Mouse (Mus musculus) ES-Bruce4 (cell line): ENCODE data around the gene Pmel. TPM values are rescaled to one million over a fixed set of nuclear protein-coding genes. Genes with fewer than 3 reads are reported as not detected.

Experiments used
- H3K27ac ChIP-seq: 2 replicates; pipeline ENCODE4 v1.5.1; 2012; ENCODE audit warnings: low read length, inconsistent platforms; ENCODE audit not compliant: insufficient read depth
- H3K27me3 ChIP-seq: 2 replicates; pipeline ENCODE4 v1.6.1; 2012; ENCODE audit warnings: mild to moderate bottlenecking, low read length, inconsistent platforms; ENCODE audit not compliant: control insufficient read depth, poor library complexity, insufficient read depth, severe bottlenecking
- H3K36me3 ChIP-seq: 2 replicates; pipeline ENCODE4 v1.6.1; 2012; ENCODE audit warnings: inconsistent platforms, mild to moderate bottlenecking, low read length, moderate library complexity; ENCODE audit not compliant: control insufficient read depth, poor library complexity, insufficient read depth, severe bottlenecking
- H3K4me1 ChIP-seq: one replicate; pipeline ENCODE4 v1.8.1; 2011; ENCODE audit warnings: low read length; ENCODE audit not compliant: control insufficient read depth, insufficient read depth
- H3K4me3 ChIP-seq: 2 replicates; pipeline ENCODE4 v1.5.1; 2011; ENCODE audit warnings: low read depth, mild to moderate bottlenecking, low read length
- H3K9ac ChIP-seq: 2 replicates; pipeline ENCODE4 v1.6.1; 2012; ENCODE audit warnings: low read depth, mild to moderate bottlenecking, inconsistent platforms; ENCODE audit not compliant: poor library complexity, severe bottlenecking
- H3K9me3 ChIP-seq: replicated peaks from 2 replicates; pipeline ENCODE4 v1.6.1; 2012; ENCODE audit warnings: mild to moderate bottlenecking, low read length, inconsistent platforms; ENCODE audit not compliant: control insufficient read depth, poor library complexity, insufficient read depth, severe bottlenecking
- CTCF ChIP-seq: IDR thresholded peaks from one replicate; pipeline ENCODE4 v1.8.1; 2011; ENCODE audit warnings: low read depth, low read length
- EP300 ChIP-seq: IDR thresholded peaks from 2 replicates; pipeline ENCODE4 v1.6.1; 2011; ENCODE audit warnings: low read depth, low read length; ENCODE audit not compliant: insufficient read depth
- POLR2A ChIP-seq: IDR thresholded peaks from one replicate; pipeline ENCODE4 v1.8.1; 2011; ENCODE audit warnings: low read length; ENCODE audit not compliant: insufficient read depth
- polyA plus RNA-seq: library from polyadenylated mRNA; stranded (reverse); fragments of >200 nt; gene quantifications from 2 replicates; pipeline ENCODE4 v1.2.4, GENCODE M21; 2011; ENCODE audit warnings: low read depth; ENCODE audit not compliant: missing spikeins, insufficient read depth, insufficient read length

The Pmel gene
- polyA plus RNA-seq, 1 experiment, result 3.0 TPM

DNA sequence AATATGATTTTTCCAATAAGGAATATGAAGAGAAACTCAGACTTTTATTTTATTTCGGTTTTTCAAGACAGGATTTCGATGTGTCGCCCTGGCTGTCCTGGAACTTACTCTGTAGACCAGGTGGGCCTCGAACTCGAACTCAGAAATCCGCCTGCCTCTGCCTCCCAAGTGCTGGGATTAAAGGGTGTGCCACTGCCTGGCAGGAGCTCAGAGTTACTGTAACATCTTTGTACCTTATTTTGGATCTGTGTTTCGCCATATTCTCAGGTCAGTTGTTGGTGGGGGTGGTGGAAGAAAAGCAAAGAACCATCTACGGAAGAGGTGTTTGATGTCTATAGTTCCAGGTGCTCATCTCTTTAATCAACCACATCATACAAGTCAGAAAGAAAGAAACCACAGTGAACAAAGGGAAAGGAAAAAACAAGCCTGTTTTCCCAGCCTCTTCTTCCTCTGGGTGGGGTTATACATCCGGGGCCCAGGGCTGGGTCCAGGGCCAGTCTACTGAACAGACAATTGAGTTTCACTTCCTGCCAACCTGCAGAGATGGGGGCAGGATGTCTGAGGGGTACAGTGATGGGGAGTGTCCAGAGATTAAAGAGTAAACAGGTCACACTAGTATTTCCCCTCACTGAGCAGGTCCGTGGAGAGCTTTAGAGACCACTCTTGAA is 42.1 kb downstream of the Pmel start:
- no peak for TF ChIP-seq POLR2A
- no peak for TF ChIP-seq EP300
- no peak for TF ChIP-seq CTCF
- peak overlapping the region; percentile 97 for H3K27ac ChIP-seq
- peaks cover 1% of the 10 kb centered on the region for H3K4me1 ChIP-seq
- H3K9ac ChIP-seq, result no peak overlapping the region
- H3K9me3 ChIP-seq, result no peaks in the 10 kb centered on the region
- no peak overlapping the region for H3K4me3 ChIP-seq
- H3K36me3 ChIP-seq, result no peaks in the 10 kb centered on the region
- no peaks in the 10 kb centered on the region for H3K27me3 ChIP-seq

DNA sequence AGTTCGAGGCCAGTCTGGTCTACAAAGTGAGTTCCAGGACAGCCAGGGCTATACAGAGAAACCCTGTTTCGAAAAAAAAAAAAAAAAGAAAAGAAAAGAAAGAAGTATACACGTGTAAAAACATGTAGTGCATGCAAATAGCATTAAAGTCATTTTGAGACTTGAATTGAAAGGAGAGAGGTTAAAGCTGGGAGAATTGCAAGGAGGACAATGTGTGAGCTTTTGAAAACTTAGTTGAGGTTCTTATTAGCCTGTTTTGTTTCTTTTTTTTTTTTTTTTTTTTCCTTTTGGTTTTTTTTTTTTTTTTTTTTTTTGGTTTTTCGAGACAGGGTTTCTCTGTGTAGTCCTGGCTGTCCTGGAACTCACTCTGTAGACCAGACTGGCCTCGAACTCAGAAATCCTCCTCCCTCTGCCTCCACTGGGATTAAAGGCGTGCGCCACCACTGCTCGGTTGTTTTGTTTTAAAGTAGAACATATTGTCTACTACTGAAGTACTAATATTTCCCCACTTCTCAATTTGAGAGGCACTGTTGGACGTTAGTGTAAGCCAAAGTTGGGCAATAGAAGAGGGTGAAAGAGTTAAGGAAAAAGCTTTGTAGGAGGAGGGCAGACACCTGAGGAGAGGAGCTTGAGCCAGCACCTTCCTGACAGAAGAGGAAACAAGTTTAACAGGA is 43.1 kb downstream of the Pmel start:
- H3K27me3 ChIP-seq, result no peaks in the 10 kb centered on the region
- H3K36me3 ChIP-seq, result no peaks in the 10 kb centered on the region; the same call in 1 of the 2 replicates
- H3K4me3 ChIP-seq, result peak overlapping the region; percentile 98
- H3K9ac ChIP-seq, result peak overlapping the region; percentile 97
- no peaks in the 10 kb centered on the region for H3K9me3 ChIP-seq
- H3K27ac ChIP-seq, result peak overlapping the region; percentile 97
- TF ChIP-seq POLR2A (no peak), CTCF (no peak), EP300 (no peak)
- H3K4me1 ChIP-seq, result peaks cover 1% of the 10 kb centered on the region

DNA sequence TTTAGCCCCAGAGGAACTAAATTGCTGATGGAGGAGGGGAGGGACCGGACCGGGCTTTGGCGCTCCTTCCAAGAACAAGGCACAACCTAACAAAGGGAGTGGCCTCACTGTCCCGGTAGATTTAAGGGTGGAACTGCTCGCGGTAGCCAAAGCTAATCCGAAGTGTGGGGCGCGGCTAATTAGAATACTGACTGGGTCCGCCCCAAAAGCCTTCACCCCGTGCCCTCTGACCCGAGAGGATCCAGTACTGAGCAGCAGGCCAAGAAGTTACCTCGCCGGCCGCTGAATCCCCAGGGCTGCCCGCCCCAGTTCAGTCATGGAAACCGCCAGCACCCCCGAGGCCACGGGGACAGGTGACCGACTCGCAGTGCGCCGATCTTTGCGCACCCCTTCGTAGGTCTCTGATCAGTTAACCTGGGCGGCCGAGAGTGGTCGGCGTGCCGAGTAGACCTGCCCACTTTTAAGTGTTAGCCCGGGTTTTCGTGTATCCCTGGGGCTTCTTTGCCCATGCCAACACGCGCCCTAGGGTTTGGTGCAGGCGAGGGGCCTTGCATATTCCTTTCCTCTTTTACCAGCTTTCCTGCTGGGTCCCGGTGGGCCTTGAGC is 43.8 kb downstream of the Pmel start, which contains the start of gene Pym1:
Gene Pym1, plus strand, starts transcription at position 244 of the 606 bp plus-strand sequence.
- Histone ChIP-seq H3K9me3 (no peaks in the 10 kb centered on the region), H3K27ac (peak within 1 kb of the TSS; percentile 97), H3K27me3 (no peaks in the 10 kb centered on the region), H3K36me3 (peaks cover 2% of the 10 kb centered on the region; the same call in 1 of the 2 replicates), H3K4me3 (peak within 1 kb of the TSS; percentile 98), H3K9ac (peak within 1 kb of the TSS; percentile 97), H3K4me1 (peaks cover 1% of the 10 kb centered on the region)
- TF ChIP-seq POLR2A (peak; percentile 34), EP300 (peak; percentile 71), CTCF (no peak)

DNA sequence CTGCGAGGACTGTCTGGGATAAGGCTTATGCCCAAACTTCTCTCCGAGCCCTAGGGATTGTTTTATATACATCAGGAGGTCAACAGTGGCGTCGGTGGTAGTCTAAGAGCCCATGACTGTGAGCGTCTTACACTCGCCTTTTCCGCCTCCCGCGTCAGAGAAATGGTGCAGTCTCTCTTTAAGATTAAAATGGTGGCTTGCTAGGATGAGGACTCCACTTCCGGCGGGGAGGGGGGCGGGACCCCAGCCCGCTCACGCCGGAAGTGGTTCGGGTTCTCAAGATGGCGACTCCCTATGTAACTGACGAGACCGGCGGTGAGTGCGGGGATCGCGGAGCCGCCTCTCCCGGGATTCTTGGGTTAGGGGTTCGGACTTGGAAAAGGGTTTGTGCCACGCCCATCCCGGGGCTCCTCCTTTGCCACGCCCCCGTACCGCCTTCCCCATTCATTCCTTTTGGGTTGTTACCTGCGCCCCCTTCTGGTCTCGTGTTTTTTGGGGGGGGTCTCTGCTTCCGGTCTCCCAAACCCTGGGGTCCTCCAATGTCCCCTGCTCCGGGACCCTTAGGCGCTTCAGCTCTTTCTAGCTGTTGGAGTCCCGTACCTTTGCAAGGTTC is 44.4 kb downstream of the Pmel start:
- H3K27me3 ChIP-seq, result no peaks in the 10 kb centered on the region
- TF ChIP-seq CTCF (peak; percentile 9), POLR2A (no peak)
- H3K4me1 ChIP-seq, result peaks cover 1% of the 10 kb centered on the region
- H3K4me3 ChIP-seq, result peak overlapping the region; percentile 98
- peaks cover 4% of the 10 kb centered on the region for H3K36me3 ChIP-seq
- H3K27ac ChIP-seq, result peak overlapping the region; percentile 97
- H3K9ac ChIP-seq, result peak overlapping the region; percentile 97
- no peaks in the 10 kb centered on the region for H3K9me3 ChIP-seq

Other genes with a start within 250 kb of the Pmel start
- gene Smarcc2, start 244.9 kb upstream of the Pmel start, polyA plus RNA-seq, result 26.3 and 28.6 TPM in 2 replicates
- gene Myl6, start 210.1 kb upstream of the Pmel start, polyA plus RNA-seq, result 642 and 680 TPM in 2 replicates
- gene Myl6b, start 205.5 kb upstream of the Pmel start, polyA plus RNA-seq, result 9.0 and 12.8 TPM in 2 replicates
- 20.1 and 20.5 TPM in 2 replicates for gene Esyt1, start 178.3 kb upstream of the Pmel start, polyA plus RNA-seq
- gene Zc3h10, start 156.4 kb upstream of the Pmel start, polyA plus RNA-seq, result 22.4 and 24.6 TPM in 2 replicates
- 3,771 and 3,978 TPM in 2 replicates for gene Rpl41, start 154.9 kb upstream of the Pmel start, polyA plus RNA-seq
- 366 and 396 TPM in 2 replicates for gene Pa2g4, start 138.2 kb upstream of the Pmel start, polyA plus RNA-seq
- gene Erbb3, start 114.5 kb upstream of the Pmel start, polyA plus RNA-seq, result 39.4 and 41.7 TPM in 2 replicates
- gene Rps26, start 77.4 kb upstream of the Pmel start, polyA plus RNA-seq, result 1,832 and 1,959 TPM in 2 replicates
- 9.8 and 11.6 TPM in 2 replicates for gene Ikzf4, start 58.2 kb upstream of the Pmel start, polyA plus RNA-seq
- gene Suox, start 30.1 kb upstream of the Pmel start, polyA plus RNA-seq, result 14.3 and 14.4 TPM in 2 replicates
- gene Rab5b, start 7.9 kb upstream of the Pmel start, polyA plus RNA-seq, result 79.0 and 83.6 TPM in 2 replicates
- 81.4 and 82.7 TPM in 2 replicates for gene Cdk2, start 836 bp downstream of the Pmel start, polyA plus RNA-seq
- gene Dgka, start 40.7 kb downstream of the Pmel start, polyA plus RNA-seq, result 44.7 and 46.7 TPM in 2 replicates
- gene Pym1, start 43.7 kb downstream of the Pmel start, polyA plus RNA-seq, result 53.8 and 56.0 TPM in 2 replicates
- 0.46 and 1.5 TPM in 2 replicates for gene Mmp19, start 86.7 kb downstream of the Pmel start, polyA plus RNA-seq
- gene Dnajc14, start 99.9 kb downstream of the Pmel start, polyA plus RNA-seq, result 41.3 and 45.5 TPM in 2 replicates
- 12.3 and 12.6 TPM in 2 replicates for gene Tmem198b, start 100.2 kb downstream of the Pmel start, polyA plus RNA-seq
- 269 and 288 TPM in 2 replicates for gene Sarnp, start 113.1 kb downstream of the Pmel start, polyA plus RNA-seq
- 63.2 and 69.2 TPM in 2 replicates for gene Ormdl2, start 117.5 kb downstream of the Pmel start, polyA plus RNA-seq
- gene Gdf11, start 187.5 kb downstream of the Pmel start, polyA plus RNA-seq, result 2.8 and 3.0 TPM in 2 replicates
- gene Cd63, start 196.8 kb downstream of the Pmel start, polyA plus RNA-seq, result 116 and 130 TPM in 2 replicates
- 3.5 and 3.9 TPM in 2 replicates for gene Rdh5, start 218.7 kb downstream of the Pmel start, polyA plus RNA-seq
- gene Bloc1s1, start 219.8 kb downstream of the Pmel start, polyA plus RNA-seq, result 36.7 and 44.5 TPM in 2 replicates
- 1.6 and 3.2 TPM in 2 replicates for gene Itga7, start 229.6 kb downstream of the Pmel start, polyA plus RNA-seq